Mouse (Mus musculus) embryonic facial prominence, embryonic 13.5 days (tissue): ENCODE data around the gene Dnaja3. TPM values are rescaled to one million over a fixed set of nuclear protein-coding genes. Genes with fewer than 3 reads are reported as not detected.

ENCODE experiments used
- ATAC-seq: fragments of 200-750 bp; cut with Nextera tagmentation; 2 replicates; pipeline ENCODE4 v1.8.0; 2017; ENCODE audit warnings: low read depth; ENCODE audit not compliant: insufficient number of reproducible peaks, insufficient read depth, low FRiP score, low TSS enrichment
- H3K27ac ChIP-seq: fragments of 300-500 bp; sonication (generic); 2 replicates; pipeline ENCODE4 v1.5.1; 2015; ENCODE audit warnings: moderate library complexity, mild to moderate bottlenecking, inconsistent platforms
- H3K27me3 ChIP-seq: fragments of 300-500 bp; sonication (generic); 2 replicates; pipeline ENCODE4 v1.6.1; 2015; ENCODE audit warnings: mild to moderate bottlenecking, inconsistent platforms
- H3K36me3 ChIP-seq: fragments of 300-500 bp; sonication (generic); 2 replicates; pipeline ENCODE4 v1.6.1; 2015; ENCODE audit warnings: mild to moderate bottlenecking, inconsistent platforms
- H3K4me1 ChIP-seq: fragments of 300-500 bp; sonication (generic); 2 replicates; pipeline ENCODE4 v1.6.1; 2015; ENCODE audit warnings: inconsistent platforms
- H3K4me2 ChIP-seq: fragments of 300-500 bp; sonication (generic); 2 replicates; pipeline ENCODE4 v1.6.1; 2015; ENCODE audit warnings: moderate library complexity, mild to moderate bottlenecking, inconsistent platforms
- H3K4me3 ChIP-seq: fragments of 300-500 bp; sonication (generic); 2 replicates; pipeline ENCODE4 v1.5.1; 2015; ENCODE audit warnings: mild to moderate bottlenecking, inconsistent platforms
- H3K9ac ChIP-seq: fragments of 300-500 bp; sonication (generic); 2 replicates; pipeline ENCODE4 v1.6.1; 2015; ENCODE audit warnings: mild to moderate bottlenecking, inconsistent platforms
- H3K9me3 ChIP-seq: fragments of 300-500 bp; sonication (generic); 2 replicates; pipeline ENCODE4 v1.6.1; 2016; ENCODE audit warnings: inconsistent platforms
- WGBS: fragments of 180-500 bp; shearing (Covaris S2); methylation state at CpG from one replicate; pipeline ENCODE4 v1.1.7; 2015; ENCODE audit warnings: mixed read lengths; 5-methylcytosine and 5-hydroxymethylcytosine counted together
- polyA plus RNA-seq: library from polyadenylated mRNA; unstranded; fragments of >200 nt; fragmentation: Nextera tagmentation; extraction: Ambion mirVana; gene quantifications from 2 replicates; pipeline ENCODE4 v1.2.1, GENCODE M21; 2015

Gene Dnaja3
- polyA plus RNA-seq, 1 experiment from 2014 or later = 58.7 TPM

DNA sequence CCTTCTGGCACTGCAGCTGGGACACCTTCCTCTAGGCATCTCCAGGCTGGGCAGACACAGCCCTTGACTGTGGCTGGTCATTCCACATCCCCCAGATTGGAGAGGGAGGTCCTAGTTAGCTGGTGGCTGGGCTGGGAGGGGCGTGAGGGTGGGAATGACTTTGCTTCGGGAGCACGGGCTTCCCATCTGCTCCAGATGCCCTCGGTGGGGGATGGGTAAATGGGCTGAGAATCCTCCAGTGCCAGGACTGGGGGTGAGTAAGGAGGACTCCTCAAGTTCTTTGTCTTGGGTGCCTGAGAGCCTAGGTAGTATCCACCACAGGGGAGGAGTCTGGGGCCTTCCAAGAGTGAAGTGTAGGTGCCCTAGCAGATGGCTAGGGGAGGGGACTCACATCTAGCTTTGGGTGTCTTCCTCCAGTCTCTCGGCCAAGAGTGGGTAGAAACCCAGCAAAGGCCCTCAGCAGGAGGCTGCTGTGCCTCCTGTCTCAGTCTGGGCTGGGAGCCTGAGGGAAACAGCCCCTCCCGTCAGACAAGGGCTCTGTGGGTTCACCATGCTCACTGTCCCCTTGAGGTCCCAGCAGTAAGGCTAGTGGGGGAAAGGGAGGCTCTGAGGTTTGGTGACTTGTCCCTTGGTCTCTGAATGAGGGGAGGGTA, 40.8 kb upstream of the Dnaja3 start:
- no peak overlapping the region for H3K4me3 ChIP-seq
- H3K27me3 ChIP-seq = no peaks in the 10 kb centered on the region
- 16% methylated on average over 6 of the region's 6 CpGs for WGBS
- no peak for ATAC-seq
- peaks cover 84% of the 10 kb centered on the region for H3K4me1 ChIP-seq
- H3K9ac ChIP-seq = peak overlapping the region; percentile 95; the same call in 1 of the 2 replicates
- no peaks in the 10 kb centered on the region for H3K9me3 ChIP-seq
- peak overlapping the region; percentile 99 for H3K4me2 ChIP-seq
- no peak overlapping the region for H3K27ac ChIP-seq
- H3K36me3 ChIP-seq = no peaks in the 10 kb centered on the region

DNA sequence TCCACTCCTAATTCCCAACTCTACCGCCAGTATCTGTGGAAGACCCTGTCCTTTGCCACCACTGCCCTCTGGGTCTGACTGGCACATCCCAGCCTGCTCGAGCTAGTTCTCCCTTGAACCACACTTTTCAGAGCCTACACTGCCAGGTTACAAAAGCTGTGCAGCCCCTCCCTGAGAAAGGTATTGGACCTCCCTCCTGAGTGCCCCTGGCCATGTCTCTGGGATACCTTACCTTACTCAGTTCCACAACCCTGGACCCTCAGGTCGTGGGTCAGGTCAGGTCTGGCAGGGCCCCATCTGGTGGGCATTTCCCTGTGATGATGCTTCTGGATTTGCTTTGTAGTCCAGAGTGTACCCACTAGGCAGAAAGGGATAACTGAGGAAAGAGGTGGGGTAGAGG, 40.2 kb upstream of the Dnaja3 start:
- Histone ChIP-seq H3K4me3 (no peak overlapping the region), H3K9ac (no peak overlapping the region)
- no peak for ATAC-seq

DNA sequence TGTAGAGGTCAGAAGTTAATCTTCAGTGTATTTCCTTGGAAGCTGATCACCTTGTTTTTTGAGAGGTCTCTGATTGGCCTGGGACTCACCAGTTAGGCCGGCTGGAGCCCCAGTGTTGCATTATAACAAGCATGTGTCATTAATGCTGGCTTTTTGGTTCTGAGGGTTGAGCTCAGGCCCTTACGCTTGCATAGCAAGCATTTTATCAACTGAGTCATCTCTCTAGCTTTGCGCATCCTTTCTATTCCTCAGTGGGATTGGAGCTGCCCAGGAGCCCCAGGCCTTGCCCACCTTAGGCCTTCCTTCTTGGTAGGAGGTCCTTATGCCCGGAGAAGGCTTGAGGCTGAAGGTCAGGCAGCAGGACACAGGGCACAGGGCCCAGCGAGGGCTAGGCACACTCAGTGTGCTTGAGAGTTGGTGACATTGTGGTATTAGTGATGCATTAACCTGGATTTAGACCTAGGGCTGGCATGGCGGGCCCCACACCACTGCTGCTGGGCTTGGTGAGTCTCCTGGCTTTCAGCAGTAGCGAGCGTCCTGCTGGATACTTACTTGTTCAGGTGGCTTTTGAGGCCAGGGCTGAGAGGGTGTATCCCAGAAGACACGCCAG, 39.0 kb upstream of the Dnaja3 start:
- H3K9me3 ChIP-seq = no peaks in the 10 kb centered on the region
- H3K4me3 ChIP-seq = no peak overlapping the region
- H3K27ac ChIP-seq = peak overlapping the region; percentile 44
- no peak overlapping the region for H3K4me2 ChIP-seq
- no peaks in the 10 kb centered on the region for H3K36me3 ChIP-seq
- 0 out of 2 replicates have a peak overlapping the region, but pooled peaks have one; percentile 8 for H3K9ac ChIP-seq
- peaks cover 96% of the 10 kb centered on the region for H3K4me1 ChIP-seq
- no peak for ATAC-seq
- 76% methylated on average over 9 of the region's 9 CpGs for WGBS
- no peaks in the 10 kb centered on the region for H3K27me3 ChIP-seq

More for the DNA sequence above, 40.2 kb upstream of the Dnaja3 start:
- no peaks in the 10 kb centered on the region for H3K36me3 ChIP-seq
- H3K27ac ChIP-seq = no peak overlapping the region
- H3K27me3 ChIP-seq = no peaks in the 10 kb centered on the region
- no peaks in the 10 kb centered on the region for H3K9me3 ChIP-seq
- no peak overlapping the region for H3K4me2 ChIP-seq
- 78% methylated on average over 3 of the region's 3 CpGs for WGBS
- peaks cover 90% of the 10 kb centered on the region for H3K4me1 ChIP-seq

DNA sequence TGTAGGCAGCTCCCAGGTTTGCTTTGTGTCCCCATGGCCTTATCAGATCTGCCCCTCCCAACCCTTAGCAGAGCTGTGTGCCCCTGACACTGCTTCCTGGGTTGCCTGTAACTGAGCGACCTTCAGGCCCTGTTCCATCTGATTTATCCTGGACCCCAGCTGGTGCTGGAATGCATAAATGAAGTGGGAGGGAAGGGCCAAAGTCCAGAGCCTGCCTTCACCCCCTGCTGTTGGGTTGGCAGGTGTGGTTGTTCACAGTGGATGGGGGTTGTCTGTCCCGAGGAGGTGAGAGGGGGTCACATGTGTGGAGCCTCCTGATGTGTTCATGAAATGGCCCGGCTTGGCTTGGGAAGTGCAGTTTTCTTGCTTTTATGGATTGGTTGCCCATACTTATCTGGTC, 37.6 kb upstream of the Dnaja3 start:
- Histone ChIP-seq H3K36me3 (no peaks in the 10 kb centered on the region), H3K27ac (peak overlapping the region; percentile 76), H3K4me3 (no peak overlapping the region), H3K9ac (0 out of 2 replicates have a peak overlapping the region, but pooled peaks have one; percentile 36), H3K4me1 (peaks cover 96% of the 10 kb centered on the region), H3K27me3 (no peaks in the 10 kb centered on the region), H3K4me2 (no peak overlapping the region), H3K9me3 (no peaks in the 10 kb centered on the region)
- ATAC-seq = no peak
- WGBS = 31% methylated on average over 3 of the region's 3 CpGs

DNA sequence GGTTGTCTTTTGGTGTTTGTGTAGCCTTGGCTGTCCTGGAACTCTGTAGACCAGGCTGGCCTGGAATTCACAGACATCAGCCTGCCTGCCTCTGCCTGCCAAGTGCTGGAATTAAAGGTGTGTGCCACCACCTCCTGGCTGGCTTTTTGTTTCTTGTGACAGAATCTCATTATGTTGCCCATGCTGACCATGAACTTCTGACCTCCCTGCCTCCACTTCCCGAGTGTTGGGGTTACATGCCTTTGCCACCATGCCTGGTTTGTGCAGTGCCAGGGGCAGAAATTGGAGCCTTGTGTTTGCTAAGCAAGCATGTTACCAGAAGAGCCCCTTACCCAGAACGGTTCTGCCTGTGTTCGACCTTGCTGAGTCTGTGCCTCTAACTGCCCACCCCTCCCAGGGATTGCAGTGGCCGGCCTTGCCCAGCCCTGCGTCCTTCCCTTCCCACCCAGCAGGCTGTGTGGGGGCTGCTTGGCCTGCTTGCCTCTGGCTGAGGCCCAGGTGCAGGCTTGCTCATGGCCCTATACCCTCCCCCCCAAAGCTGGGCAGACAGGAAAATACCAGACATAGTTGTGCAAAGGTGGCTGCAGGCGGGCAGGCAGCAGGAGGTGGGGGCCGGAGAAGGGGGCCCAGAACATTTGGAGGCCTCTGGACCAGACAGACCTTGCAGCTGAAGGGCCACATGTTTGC, 36.9 kb upstream of the Dnaja3 start:
- peak overlapping the region; percentile 46 for H3K9ac ChIP-seq
- H3K27ac ChIP-seq = peak overlapping the region; percentile 76
- peak overlapping the region; percentile 44 for H3K4me2 ChIP-seq
- 0 out of 2 replicates have a peak, but pooled peaks have one; percentile 40 for ATAC-seq
- H3K27me3 ChIP-seq = no peaks in the 10 kb centered on the region
- 10% methylated on average over 7 of the region's 7 CpGs for WGBS
- 0 out of 2 replicates have a peak overlapping the region, but pooled peaks have one; percentile 1 for H3K4me3 ChIP-seq
- H3K36me3 ChIP-seq = no peaks in the 10 kb centered on the region
- H3K4me1 ChIP-seq = peaks cover 95% of the 10 kb centered on the region
- H3K9me3 ChIP-seq = no peaks in the 10 kb centered on the region

DNA sequence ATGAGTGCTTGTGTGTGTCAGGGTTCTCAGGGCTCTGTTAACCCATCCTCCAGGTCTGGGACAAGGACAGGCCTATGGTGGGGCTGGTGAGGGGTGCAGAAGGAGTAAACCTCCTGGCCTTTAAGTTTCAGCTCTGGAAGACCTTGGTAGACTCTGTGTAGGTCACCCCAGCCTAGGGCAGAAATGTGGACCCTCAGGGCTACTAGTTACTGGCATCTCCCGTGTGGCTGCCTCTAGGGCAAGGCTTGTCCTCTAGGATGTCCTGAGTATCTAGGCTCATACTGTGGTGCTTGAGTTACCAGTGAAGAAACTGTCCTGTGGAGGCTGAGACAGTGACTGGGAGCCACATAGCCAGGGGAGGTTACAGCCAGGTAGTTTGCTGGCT, 36.3 kb upstream of the Dnaja3 start:
- H3K9me3 ChIP-seq = no peaks in the 10 kb centered on the region
- 0 out of 2 replicates have a peak overlapping the region, but pooled peaks have one; percentile 1 for H3K4me3 ChIP-seq
- peak overlapping the region; percentile 44 for H3K4me2 ChIP-seq
- no peaks in the 10 kb centered on the region for H3K27me3 ChIP-seq
- peak overlapping the region; percentile 76 for H3K27ac ChIP-seq
- peaks cover 95% of the 10 kb centered on the region for H3K4me1 ChIP-seq
- 29% methylated on average over 1 of the region's 1 CpGs for WGBS
- ATAC-seq = no peak
- H3K9ac ChIP-seq = peak overlapping the region; percentile 46
- H3K36me3 ChIP-seq = peaks cover 3% of the 10 kb centered on the region

DNA sequence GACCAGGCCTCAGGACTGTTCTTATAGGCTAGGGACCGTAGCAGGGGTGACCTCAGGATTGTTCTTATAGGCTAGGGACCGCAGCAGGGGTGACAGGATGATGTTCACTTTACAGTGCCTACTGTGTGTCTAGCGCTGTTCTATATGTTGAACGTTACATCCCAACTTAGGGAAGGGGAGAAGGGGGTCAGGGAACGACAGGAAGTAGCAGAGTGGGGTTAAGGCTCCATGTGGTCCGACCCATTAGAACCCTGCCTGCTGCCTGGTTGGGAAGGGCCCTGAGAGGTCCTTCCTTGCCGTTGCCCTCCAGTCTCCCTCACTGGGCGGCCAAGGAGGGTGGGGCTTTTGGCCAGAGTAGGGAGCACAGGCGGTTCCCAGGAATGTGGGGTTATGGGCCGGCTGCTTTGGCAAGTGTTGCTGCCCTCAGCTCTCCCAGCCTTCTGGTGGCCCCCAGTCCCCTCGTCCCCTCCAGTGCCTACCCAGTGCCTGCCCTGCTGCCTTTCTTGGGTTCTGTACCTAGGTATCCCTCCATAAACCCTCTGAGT, 35.4 kb upstream of the Dnaja3 start:
- Histone ChIP-seq H3K4me1 (peaks cover 88% of the 10 kb centered on the region), H3K4me3 (no peak overlapping the region), H3K36me3 (peaks cover 11% of the 10 kb centered on the region), H3K4me2 (0 out of 2 replicates have a peak overlapping the region, but pooled peaks have one; percentile 7), H3K27ac (peak overlapping the region; percentile 16; the same call in 1 of the 2 replicates), H3K27me3 (no peaks in the 10 kb centered on the region), H3K9me3 (no peaks in the 10 kb centered on the region), H3K9ac (no peak overlapping the region)
- no peak for ATAC-seq
- 62% methylated on average over 11 of the region's 11 CpGs for WGBS

DNA sequence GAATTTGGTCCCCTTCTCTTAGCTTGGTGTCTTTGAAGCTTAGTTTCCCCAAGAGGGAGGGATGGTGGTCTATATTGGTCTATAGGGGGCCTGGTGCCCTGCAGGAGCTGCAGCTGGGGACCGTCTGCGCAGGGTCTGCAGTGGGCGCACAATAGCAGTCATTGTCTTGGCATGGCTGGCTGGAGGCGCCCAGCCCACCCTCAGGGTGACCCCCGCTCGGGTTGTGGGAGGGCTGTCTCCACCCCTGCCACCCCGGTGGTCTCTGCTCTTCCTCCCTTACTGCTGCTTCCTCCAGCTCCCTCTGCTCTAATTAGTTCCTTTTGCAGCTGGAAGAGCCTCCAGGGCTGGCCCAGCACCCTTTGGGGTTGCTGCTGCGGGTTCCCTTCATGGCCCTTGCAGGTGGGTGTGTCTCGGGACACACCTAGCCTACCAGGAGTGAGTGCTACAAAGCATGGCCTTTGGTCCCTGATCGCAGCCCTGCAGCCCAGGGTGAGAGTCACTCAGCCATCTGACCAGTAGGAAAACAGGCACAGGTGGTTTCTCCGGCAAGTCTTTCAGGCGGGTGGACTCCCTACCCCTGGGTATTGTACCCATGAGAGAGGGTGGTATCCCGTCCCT, 34.2 kb upstream of the Dnaja3 start:
- H3K9me3 ChIP-seq = no peaks in the 10 kb centered on the region
- H3K36me3 ChIP-seq = peaks cover 23% of the 10 kb centered on the region
- peak overlapping the region; percentile 9; the same call in 1 of the 2 replicates for H3K4me2 ChIP-seq
- H3K4me1 ChIP-seq = peaks cover 76% of the 10 kb centered on the region
- H3K27ac ChIP-seq = peak overlapping the region; percentile 39
- no peak for ATAC-seq
- 0 out of 2 replicates have a peak overlapping the region, but pooled peaks have one; percentile 7 for H3K9ac ChIP-seq
- WGBS = 30% methylated on average over 13 of the region's 13 CpGs
- no peaks in the 10 kb centered on the region for H3K27me3 ChIP-seq
- H3K4me3 ChIP-seq = no peak overlapping the region

DNA sequence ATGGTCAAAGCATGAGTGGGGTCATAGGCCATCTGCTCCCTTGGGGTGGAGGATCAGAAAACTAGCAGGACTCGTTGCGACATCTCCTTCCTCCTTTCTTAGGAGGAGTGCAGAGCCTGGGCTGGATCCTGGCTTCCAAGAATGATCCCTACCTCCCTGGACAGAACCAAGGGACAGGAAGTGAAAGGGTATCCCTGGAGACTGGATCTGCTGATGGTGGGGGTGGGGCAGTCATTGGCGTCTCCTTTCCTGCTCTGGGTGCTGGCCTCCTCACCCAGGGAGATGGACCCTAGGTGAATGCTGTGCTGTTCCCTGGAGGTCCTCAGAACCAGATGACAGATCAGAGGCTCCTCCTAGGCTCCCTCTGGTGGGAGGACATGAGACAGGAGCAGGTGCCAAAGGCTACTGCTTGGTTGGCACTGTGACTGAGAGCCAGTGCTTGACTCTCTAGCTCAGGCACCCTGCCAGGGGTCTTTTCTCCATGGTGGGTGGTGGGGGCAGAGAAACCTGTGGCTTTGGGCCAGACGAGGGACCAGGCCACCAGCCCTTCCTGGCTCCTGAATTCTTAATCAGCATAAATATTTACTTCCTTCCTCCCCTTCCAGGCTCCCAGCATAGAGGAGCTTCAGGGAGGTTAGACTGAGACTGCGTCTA, 33.2 kb upstream of the Dnaja3 start:
- H3K4me1 ChIP-seq = peaks cover 68% of the 10 kb centered on the region
- H3K9ac ChIP-seq = 0 out of 2 replicates have a peak overlapping the region, but pooled peaks have one; percentile 44
- ATAC-seq = no peak
- H3K27me3 ChIP-seq = no peaks in the 10 kb centered on the region
- no peak overlapping the region for H3K4me3 ChIP-seq
- no peaks in the 10 kb centered on the region for H3K9me3 ChIP-seq
- no peak overlapping the region for H3K4me2 ChIP-seq
- peaks cover 32% of the 10 kb centered on the region for H3K36me3 ChIP-seq
- WGBS = 25% methylated on average over 5 of the region's 5 CpGs
- peak overlapping the region; percentile 39; the same call in 1 of the 2 replicates for H3K27ac ChIP-seq

DNA sequence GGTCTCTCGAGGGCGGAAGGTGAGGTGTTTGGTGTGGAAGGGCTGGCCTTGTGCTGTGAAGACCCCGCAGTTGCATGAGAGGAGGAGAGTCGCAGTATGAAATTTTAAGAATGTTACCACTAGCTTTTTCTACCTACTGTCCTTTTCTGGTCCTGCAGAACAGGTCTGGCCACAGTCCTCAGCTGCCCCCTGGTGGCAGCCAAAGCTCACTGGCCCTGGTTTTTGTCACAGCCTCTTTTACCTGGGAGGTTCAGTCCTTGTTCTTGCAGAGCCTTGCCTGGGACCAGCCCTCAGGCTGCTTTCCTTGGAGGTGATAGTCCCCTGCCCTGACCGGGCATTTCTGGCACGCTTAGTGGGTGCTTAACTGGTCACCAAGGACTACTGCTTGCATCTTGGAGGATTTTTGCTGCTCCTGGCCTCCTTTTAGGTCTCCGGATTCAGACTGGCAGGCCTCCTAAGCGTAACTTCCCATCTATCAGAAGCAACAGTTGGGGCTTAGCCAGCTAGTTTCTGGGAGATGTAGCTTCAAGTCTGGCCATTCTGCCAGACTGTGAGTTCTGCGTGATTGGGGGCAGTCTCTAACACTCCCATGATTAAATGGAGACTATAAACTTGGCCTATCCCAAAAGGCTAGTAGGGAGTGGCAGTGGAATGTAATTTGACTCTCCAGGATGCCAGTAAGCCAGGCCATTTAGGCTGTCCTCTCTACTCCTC, 31.8 kb upstream of the Dnaja3 start:
- H3K9me3 ChIP-seq = no peaks in the 10 kb centered on the region
- no peak for ATAC-seq
- WGBS = 45% methylated on average over 9 of the region's 9 CpGs
- no peaks in the 10 kb centered on the region for H3K27me3 ChIP-seq
- H3K9ac ChIP-seq = peak overlapping the region; percentile 49; the same call in 1 of the 2 replicates
- H3K36me3 ChIP-seq = peaks cover 46% of the 10 kb centered on the region
- H3K4me1 ChIP-seq = peaks cover 56% of the 10 kb centered on the region
- H3K27ac ChIP-seq = peak overlapping the region; percentile 68
- no peak overlapping the region for H3K4me3 ChIP-seq
- no peak overlapping the region for H3K4me2 ChIP-seq
